Mouse (Mus musculus): ENCODE measurements at regions not wholly inside any gene's neighbourhood (a gene's known extent, or its start where the extent isn't known, plus 50 kb on each side); places are given as distances from the start of the nearest gene placed in this dataset.

DNA sequence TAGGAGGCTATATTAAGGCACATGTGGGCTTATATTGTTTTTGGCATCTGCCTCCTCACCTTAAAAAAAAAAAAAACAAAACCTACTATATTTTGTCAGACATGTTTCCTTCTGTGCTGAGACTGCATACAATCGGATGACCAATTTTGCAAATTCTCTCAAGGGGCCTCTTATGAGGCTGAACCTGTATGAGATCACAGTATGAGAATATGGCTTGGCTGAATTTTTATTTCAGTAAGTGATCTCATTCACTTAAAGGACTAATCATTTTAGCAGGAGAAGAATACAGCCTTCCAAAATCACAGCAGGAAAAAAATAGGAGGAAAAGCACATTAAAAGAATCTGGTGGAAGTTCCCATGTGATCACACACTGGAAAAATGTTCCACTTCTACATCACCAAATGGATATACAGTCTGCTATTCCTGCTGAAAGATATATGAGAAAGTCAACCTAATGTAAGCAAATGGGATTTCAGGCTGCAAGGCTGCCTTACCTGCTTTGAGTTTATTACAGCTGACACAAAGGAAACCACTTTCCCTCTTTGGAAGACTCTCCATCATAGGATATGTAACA lies 564.3 kb downstream of the Hdgfl1 start:
- Histone ChIP-seq H3K27ac (ENCODE audit: low read depth, low read length) (no peak overlapping the region), H3K4me2 (ENCODE audit: low read depth, low read length, poor library complexity, severe bottlenecking) (no peak overlapping the region), H3K4me1 (ENCODE audit: insufficient read depth, low read length) (no peaks in the 10 kb centered on the region), H3K36me3 (ENCODE audit: insufficient read depth, low read length) (no peaks in the 10 kb centered on the region), H3K27me3 (ENCODE audit: insufficient read depth, low read length) (no peaks in the 10 kb centered on the region), H3K9ac (replicated peaks; ENCODE audit: low read length, poor library complexity, severe bottlenecking) (no peak overlapping the region), H3K4me3 (ENCODE audit: low read depth, low read length) (no peak overlapping the region), H3K9me3 (ENCODE audit: low read length) (no peaks in the 10 kb centered on the region)
- no peak for TF ChIP-seq CTCF (IDR thresholded peaks at IDR 0.05)
- ATAC-seq (ENCODE audit: low FRiP score) (no peak), DNase-seq (ENCODE audit: low spot score) (no peak)
- WGBS: 76% methylated on average over 1 of the region's 1 CpGs

DNA sequence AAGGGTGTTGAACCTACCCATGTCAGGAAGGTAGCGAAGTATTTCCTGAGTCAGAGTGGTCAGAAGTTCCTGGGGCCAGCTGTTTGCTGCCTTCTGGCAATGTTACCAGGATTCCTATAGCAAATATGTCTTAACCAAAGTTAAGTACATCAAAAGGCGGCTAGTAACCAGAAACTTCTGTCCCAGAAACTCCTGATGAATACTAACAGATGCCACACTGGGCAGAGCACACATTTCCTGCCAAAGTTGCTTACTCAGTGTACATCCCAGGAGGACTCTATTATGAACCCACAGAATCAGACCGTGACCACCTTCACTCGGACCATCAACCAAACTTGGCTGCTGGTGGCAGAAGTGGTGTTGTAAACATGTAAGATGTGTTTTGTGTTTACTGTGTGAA lies 575.3 kb downstream of the Hdgfl1 start:
- H3K9ac ChIP-seq (replicated peaks; ENCODE audit: low read length, poor library complexity, severe bottlenecking): no peak overlapping the region

GRCm38 (mm10) chr13:26183879-26184278 lies 586.1 kb downstream of the Hdgfl1 start:
- 93% methylated on average over 4 of the region's 4 CpGs for WGBS
- Histone ChIP-seq H3K9me3 (ENCODE audit: low read length) (no peaks in the 10 kb centered on the region), H3K36me3 (ENCODE audit: insufficient read depth, low read length) (no peaks in the 10 kb centered on the region), H3K27ac (ENCODE audit: low read depth, low read length) (no peak overlapping the region), H3K4me1 (ENCODE audit: insufficient read depth, low read length) (no peaks in the 10 kb centered on the region), H3K4me3 (ENCODE audit: low read depth, low read length) (no peak overlapping the region), H3K4me2 (ENCODE audit: low read depth, low read length, poor library complexity, severe bottlenecking) (no peak overlapping the region), H3K9ac (replicated peaks; ENCODE audit: low read length, poor library complexity, severe bottlenecking) (no peak overlapping the region), H3K27me3 (ENCODE audit: insufficient read depth, low read length) (no peaks in the 10 kb centered on the region)
- DNase-seq (ENCODE audit: low spot score) (no peak), ATAC-seq (ENCODE audit: low FRiP score) (no peak)
- no peak for TF ChIP-seq CTCF (IDR thresholded peaks at IDR 0.05)

More for the DNA sequence above, 575.3 kb downstream of the Hdgfl1 start:
- Histone ChIP-seq H3K27ac (ENCODE audit: low read depth, low read length) (no peak overlapping the region), H3K9me3 (ENCODE audit: low read length) (no peaks in the 10 kb centered on the region), H3K4me1 (ENCODE audit: insufficient read depth, low read length) (0 out of 2 replicates have a peak, but pooled peaks cover 4% of the 10 kb centered on the region), H3K4me3 (ENCODE audit: low read depth, low read length) (no peak overlapping the region), H3K27me3 (ENCODE audit: insufficient read depth, low read length) (no peaks in the 10 kb centered on the region), H3K4me2 (ENCODE audit: low read depth, low read length, poor library complexity, severe bottlenecking) (no peak overlapping the region), H3K36me3 (ENCODE audit: insufficient read depth, low read length) (no peaks in the 10 kb centered on the region)
- 74% methylated on average over 4 of the region's 4 CpGs for WGBS
- no peak for ATAC-seq (ENCODE audit: low FRiP score)
- DNase-seq (ENCODE audit: low spot score): no peak
- no peak for TF ChIP-seq CTCF (IDR thresholded peaks at IDR 0.05)

DNA sequence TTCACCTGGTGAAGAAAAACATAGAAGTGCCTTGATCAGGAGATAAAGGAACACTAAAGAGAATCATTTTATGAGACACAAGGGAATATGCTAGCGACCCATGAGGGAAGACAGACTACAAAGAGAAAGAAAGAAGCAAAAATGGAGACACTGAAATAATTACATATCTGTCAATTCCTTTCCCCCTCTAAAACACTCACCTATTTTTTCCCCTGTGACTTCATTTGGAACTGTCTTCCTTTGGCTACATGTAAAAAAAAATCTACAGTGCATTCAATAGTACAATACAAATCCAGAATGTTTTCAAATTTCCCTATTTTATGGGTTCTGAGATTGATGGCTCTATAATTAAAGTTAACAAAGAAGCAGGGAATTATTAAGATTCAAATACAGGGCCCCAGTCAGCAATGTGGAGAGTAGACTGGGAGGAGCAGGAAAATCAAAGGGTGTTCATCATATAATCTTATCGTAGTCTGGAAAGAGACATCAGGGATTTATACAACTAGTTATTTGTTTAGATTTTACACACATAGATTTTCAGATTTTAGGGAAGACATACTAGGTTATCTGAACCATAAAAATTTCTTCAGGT lies 598.0 kb downstream of the Hdgfl1 start:
- Histone ChIP-seq H3K9ac (replicated peaks; ENCODE audit: low read length, poor library complexity, severe bottlenecking) (no peak overlapping the region), H3K4me3 (ENCODE audit: low read depth, low read length) (no peak overlapping the region), H3K4me1 (ENCODE audit: insufficient read depth, low read length) (no peaks in the 10 kb centered on the region), H3K9me3 (ENCODE audit: low read length) (no peaks in the 10 kb centered on the region), H3K27ac (ENCODE audit: low read depth, low read length) (no peak overlapping the region), H3K27me3 (ENCODE audit: insufficient read depth, low read length) (no peaks in the 10 kb centered on the region), H3K36me3 (ENCODE audit: insufficient read depth, low read length) (no peaks in the 10 kb centered on the region), H3K4me2 (ENCODE audit: low read depth, low read length, poor library complexity, severe bottlenecking) (no peak overlapping the region)
- DNase-seq (ENCODE audit: low spot score) (no peak), ATAC-seq (ENCODE audit: low FRiP score) (no peak)
- TF ChIP-seq CTCF (IDR thresholded peaks at IDR 0.05): no peak
- 85% methylated on average over 2 of the region's 2 CpGs for WGBS

DNA sequence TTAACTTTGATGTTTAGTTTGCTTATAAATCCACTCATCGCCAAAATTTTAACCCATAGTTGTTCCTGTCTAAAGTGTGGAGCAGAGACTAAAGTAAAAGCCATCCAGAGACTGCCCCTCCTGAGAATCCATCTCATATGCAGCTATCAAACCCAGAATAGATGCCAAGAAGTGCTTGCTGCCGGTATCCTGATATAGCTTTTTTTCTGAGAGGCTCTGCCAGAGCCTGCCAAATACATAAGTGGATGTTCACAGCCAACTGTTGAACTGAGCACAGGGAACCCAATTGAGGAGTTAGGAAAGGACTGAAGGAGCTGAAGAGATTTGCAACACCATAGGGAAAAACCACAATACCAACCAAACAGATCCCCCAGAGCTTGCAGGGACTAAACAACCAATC lies 600.3 kb downstream of the Hdgfl1 start:
- Histone ChIP-seq H3K9me3 (ENCODE audit: low read length) (no peaks in the 10 kb centered on the region), H3K27me3 (ENCODE audit: insufficient read depth, low read length) (no peaks in the 10 kb centered on the region), H3K4me2 (ENCODE audit: low read depth, low read length, poor library complexity, severe bottlenecking) (no peak overlapping the region), H3K4me3 (ENCODE audit: low read depth, low read length) (no peak overlapping the region), H3K36me3 (ENCODE audit: insufficient read depth, low read length) (no peaks in the 10 kb centered on the region), H3K9ac (replicated peaks; ENCODE audit: low read length, poor library complexity, severe bottlenecking) (no peak overlapping the region), H3K27ac (ENCODE audit: low read depth, low read length) (no peak overlapping the region), H3K4me1 (ENCODE audit: insufficient read depth, low read length) (no peaks in the 10 kb centered on the region)
- 79% methylated on average over 2 of the region's 2 CpGs for WGBS
- no peak for ATAC-seq (ENCODE audit: low FRiP score)
- TF ChIP-seq CTCF (IDR thresholded peaks at IDR 0.05): no peak
- DNase-seq (ENCODE audit: low spot score): no peak

GRCm38 (mm10) chr13:26158703-26159102 lies 611.3 kb downstream of the Hdgfl1 start:
- no peaks in the 10 kb centered on the region for H3K27me3 ChIP-seq (ENCODE audit: insufficient read depth, low read length)
- no peak overlapping the region for H3K4me2 ChIP-seq (ENCODE audit: low read depth, low read length, poor library complexity, severe bottlenecking)
- H3K27ac ChIP-seq (ENCODE audit: low read depth, low read length): no peak overlapping the region
- no peaks in the 10 kb centered on the region for H3K9me3 ChIP-seq (ENCODE audit: low read length)
- no peaks in the 10 kb centered on the region for H3K4me1 ChIP-seq (ENCODE audit: insufficient read depth, low read length)
- no peak overlapping the region for H3K9ac ChIP-seq (replicated peaks; ENCODE audit: low read length, poor library complexity, severe bottlenecking)
- 63% methylated on average over 2 of the region's 2 CpGs for WGBS
- no peaks in the 10 kb centered on the region for H3K36me3 ChIP-seq (ENCODE audit: insufficient read depth, low read length)
- ATAC-seq (ENCODE audit: low FRiP score) (no peak), DNase-seq (ENCODE audit: low spot score) (peak; percentile 43)
- peak; percentile 59 for TF ChIP-seq CTCF (IDR thresholded peaks at IDR 0.05)
- H3K4me3 ChIP-seq (ENCODE audit: low read depth, low read length): no peak overlapping the region

Data from midbrain, postnatal 0 days (tissue).